Mouse (Mus musculus) cerebellum, postnatal 10 days (tissue): Measurements from ENCODE around the gene Olfr1102.

ENCODE experiments used
- DNase-seq, 2 experiments: peaks; one replicate each; pipeline ENCODE4 v3.0.0; 2021; ENCODE audit warnings: mixed read lengths in 2 of 2

Gene Olfr1102

GRCm38 (mm10) chr2:86998098-86998497 is at the start of gene Olfr1102:
Gene Olfr1102, plus strand, starts transcription at chr2:86998398.
- DNase-seq = no peak

- DNase-seq = no peak
These were observed 37.6 kb upstream of the Olfr1102 start, which contains the start of gene Olfr1099 for GRCm38 (mm10) chr2:86960593-86960992. Gene Olfr1099, minus strand, starts transcription at chr2:86960693.

GRCm38 (mm10) chr2:86979854-86980253 is 18.3 kb upstream of the Olfr1102 start, which contains the start of gene Olfr1100:
Gene Olfr1100, minus strand, starts transcription at chr2:86979954.
- DNase-seq = no peak

GRCm38 (mm10) chr2:86991121-86991520 is 7.1 kb upstream of the Olfr1102 start, which contains the start of gene Olfr1101:
Gene Olfr1101, minus strand, starts transcription at chr2:86991221.
- no peak for DNase-seq

GRCm38 (mm10) chr2:87026980-87027379 is 28.8 kb downstream of the Olfr1102 start, which contains the start of gene Olfr1104:
Gene Olfr1104, minus strand, starts transcription at chr2:87027080.
- DNase-seq = no peak

GRCm38 (mm10) chr2:87036431-87036830 is 38.2 kb downstream of the Olfr1102 start, which contains the start of gene Olfr1105:
Gene Olfr1105, minus strand, starts transcription at chr2:87036531.
- no peak for DNase-seq

- DNase-seq = no peak
These were observed 54.0 kb downstream of the Olfr1102 start, which contains the start of gene Olfr1106 for GRCm38 (mm10) chr2:87052173-87052572. Gene Olfr1106, minus strand, starts transcription at chr2:87052273.
